Mouse (Mus musculus): ENCODE measurements around the gene Gm595. TPM values are rescaled to one million over a fixed set of nuclear protein-coding genes. Genes with fewer than 3 reads are reported as not detected.

Gene Gm595
- not detected in 2 replicates for polyA plus RNA-seq (2016; fragmentation: Nextera tagmentation; extraction: Ambion mirVana)

GRCm38 (mm10) chrX:48877613-48878012, at the start of gene Gm595:
Gene Gm595 (minus strand): TSS chrX:48877713.
- Histone ChIP-seq H3K27me3 (ENCODE audit: low read depth, poor library complexity, severe bottlenecking) (no peaks in the 10 kb centered on the region), H3K9me3 (replicated peaks) (no peaks in the 10 kb centered on the region), H3K36me3 (no peaks in the 10 kb centered on the region), H3K4me1 (no peaks in the 10 kb centered on the region), H3K27ac (replicated peaks) (no peak within 1 kb of the TSS), H3K4me3 (no peak within 1 kb of the TSS)
- 86% methylated on average over 13 of the region's 13 CpGs for WGBS
- no peak for DNase-seq (ENCODE audit: low spot score)

- no peaks in the 10 kb centered on the region for H3K4me1 ChIP-seq
- H3K27me3 ChIP-seq (ENCODE audit: low read depth, poor library complexity, severe bottlenecking): no peaks in the 10 kb centered on the region
- H3K27ac ChIP-seq (replicated peaks): no peak overlapping the region
- no peaks in the 10 kb centered on the region for H3K36me3 ChIP-seq
- H3K4me3 ChIP-seq: no peak overlapping the region
- WGBS: 83% methylated on average over 4 of the region's 4 CpGs
- no peak for DNase-seq (ENCODE audit: low spot score)
- no peaks in the 10 kb centered on the region for H3K9me3 ChIP-seq (replicated peaks)
These were observed 30.9 kb upstream of the Gm595 start for GRCm38 (mm10) chrX:48908421-48908820.

- Histone ChIP-seq H3K4me1 (no peaks in the 10 kb centered on the region), H3K9me3 (replicated peaks) (no peaks in the 10 kb centered on the region), H3K4me3 (no peak overlapping the region), H3K27ac (replicated peaks) (no peak overlapping the region), H3K36me3 (no peaks in the 10 kb centered on the region), H3K27me3 (ENCODE audit: low read depth, poor library complexity, severe bottlenecking) (no peaks in the 10 kb centered on the region)
- DNase-seq (ENCODE audit: low spot score): no peak
- 86% methylated on average over 3 of the region's 3 CpGs for WGBS
These were observed 26.2 kb upstream of the Gm595 start for GRCm38 (mm10) chrX:48903744-48904143.

GRCm38 (mm10) chrX:48899555-48899954, 22.0 kb upstream of the Gm595 start:
- Histone ChIP-seq H3K36me3 (no peaks in the 10 kb centered on the region), H3K4me1 (peaks cover 8% of the 10 kb centered on the region), H3K4me3 (no peak overlapping the region), H3K9me3 (replicated peaks) (no peaks in the 10 kb centered on the region), H3K27ac (replicated peaks) (no peak overlapping the region), H3K27me3 (ENCODE audit: low read depth, poor library complexity, severe bottlenecking) (no peaks in the 10 kb centered on the region)
- 52% methylated on average over 5 of the region's 5 CpGs for WGBS
- no peak for DNase-seq (ENCODE audit: low spot score)

GRCm38 (mm10) chrX:48896803-48897202, 19.3 kb upstream of the Gm595 start:
- Histone ChIP-seq H3K4me1 (peaks cover 8% of the 10 kb centered on the region), H3K9me3 (replicated peaks) (no peaks in the 10 kb centered on the region), H3K4me3 (no peak overlapping the region), H3K27me3 (ENCODE audit: low read depth, poor library complexity, severe bottlenecking) (no peaks in the 10 kb centered on the region), H3K36me3 (no peaks in the 10 kb centered on the region), H3K27ac (replicated peaks) (no peak overlapping the region)
- peak; percentile 23 for DNase-seq (ENCODE audit: low spot score)
- WGBS: 41% methylated on average over 6 of the region's 6 CpGs

GRCm38 (mm10) chrX:48893946-48894345, 16.4 kb upstream of the Gm595 start:
- no peaks in the 10 kb centered on the region for H3K9me3 ChIP-seq (replicated peaks)
- WGBS: 82% methylated on average over 3 of the region's 3 CpGs

GRCm38 (mm10) chrX:48890259-48890658, 12.7 kb upstream of the Gm595 start:
- Histone ChIP-seq H3K27ac (replicated peaks) (no peak overlapping the region), H3K4me1 (no peaks in the 10 kb centered on the region), H3K9me3 (replicated peaks) (no peaks in the 10 kb centered on the region), H3K4me3 (no peak overlapping the region), H3K27me3 (ENCODE audit: low read depth, poor library complexity, severe bottlenecking) (no peaks in the 10 kb centered on the region), H3K36me3 (no peaks in the 10 kb centered on the region)
- WGBS: 93% methylated on average over 9 of the region's 9 CpGs
- DNase-seq (ENCODE audit: low spot score): no peak

More at GRCm38 (mm10) chrX:48893946-48894345, 16.4 kb upstream of the Gm595 start:
- no peak overlapping the region for H3K27ac ChIP-seq (replicated peaks)
- H3K4me1 ChIP-seq: peaks cover 8% of the 10 kb centered on the region
- DNase-seq (ENCODE audit: low spot score): no peak
- H3K36me3 ChIP-seq: no peaks in the 10 kb centered on the region
- no peak overlapping the region for H3K4me3 ChIP-seq
- H3K27me3 ChIP-seq (ENCODE audit: low read depth, poor library complexity, severe bottlenecking): no peaks in the 10 kb centered on the region

GRCm38 (mm10) chrX:48884615-48885014, 7.1 kb upstream of the Gm595 start:
- 91% methylated on average over 5 of the region's 5 CpGs for WGBS

More at GRCm38 (mm10) chrX:48884615-48885014, 7.1 kb upstream of the Gm595 start:
- Histone ChIP-seq H3K4me1 (no peaks in the 10 kb centered on the region), H3K4me3 (no peak overlapping the region), H3K27me3 (ENCODE audit: low read depth, poor library complexity, severe bottlenecking) (no peaks in the 10 kb centered on the region), H3K9me3 (replicated peaks) (no peaks in the 10 kb centered on the region), H3K27ac (replicated peaks) (no peak overlapping the region), H3K36me3 (no peaks in the 10 kb centered on the region)
- DNase-seq (ENCODE audit: low spot score): no peak

Other genes starting within 250 kb of the Gm595 start
- 0.05 TPM in 1 of 2 replicates, not detected in the other for gene Gpr119, start 203.2 kb downstream of the Gm595 start, polyA plus RNA-seq (2016; fragmentation: Nextera tagmentation; extraction: Ambion mirVana)
- gene Rbmx2, start 182.7 kb downstream of the Gm595 start, polyA plus RNA-seq (2016; fragmentation: Nextera tagmentation; extraction: Ambion mirVana): 24.1 and 24.8 TPM in 2 replicates